ENCODE assay signal across 8 mouse cellular contexts in the genomic region with DNA sequence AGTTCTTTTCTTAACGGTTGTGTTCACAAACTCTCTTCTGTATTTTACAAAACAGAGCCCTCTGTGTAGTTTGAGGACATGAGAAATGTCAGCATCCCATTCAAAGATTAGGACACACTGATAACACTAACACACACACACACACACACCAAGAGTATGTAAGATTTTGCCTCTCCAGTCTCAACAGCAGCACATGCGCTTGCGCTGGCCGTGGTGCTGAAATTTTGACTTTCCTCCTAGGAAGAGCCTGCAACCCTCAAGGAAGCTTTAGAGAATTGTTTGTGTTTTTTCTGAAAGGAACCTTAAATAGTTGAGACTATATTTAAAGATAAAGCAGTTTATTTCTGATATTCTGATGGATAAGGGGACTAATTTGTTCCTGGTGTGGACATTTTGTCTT. TPM values are rescaled to one million over a fixed set of nuclear protein-coding genes. Genes with fewer than 3 reads are reported as not detected.
DNase-seq lines count a peak whose midpoint lies in the region; ATAC-seq and TF ChIP-seq lines count a peak whose summit lies in the region.

No protein-coding gene starts in this region.

- TF ChIP-seq EP300 in lung, postnatal 0 days (IDR thresholded peaks at IDR 0.05): no peak

- TF ChIP-seq CTCF in lung, postnatal 0 days (IDR thresholded peaks at IDR 0.05): no peak

- no peak for TF ChIP-seq POLR2A in limb, embryonic 14.5 days (IDR thresholded peaks at IDR 0.05; ENCODE audit: borderline replicate concordance, extremely low read depth, insufficient read depth, insufficient read length)

- WGBS in lung, postnatal 0 days: 10% methylated on average over 4 of the region's 4 CpGs
- whole genome bisulfite sequencing in limb, embryonic 14.5 days: 9% methylated on average over 4 of the region's 4 CpGs

- ATAC-seq in lung, postnatal 0 days: no peak
- ATAC-seq in limb, embryonic 14.5 days (ENCODE audit: low FRiP score, low read depth): 0 out of 2 replicates have a peak, but pooled peaks have one; percentile 55

- H3K9me3 ChIP-seq in lung, postnatal 0 days (ENCODE audit: low read length): no peaks in the 10 kb centered on the region
- H3K9me3 ChIP-seq in limb, embryonic 14.5 days (ENCODE audit: control insufficient read depth, low read length): no peaks in the 10 kb centered on the region

- DNase-seq in adrenal gland, adult (ENCODE audit: inconsistent age in 2 of 2, low spot score in 1 of 2): peak; percentile 24 to 65
- no peak for DNase-seq in adrenal gland, adult 8-10 months
- peak; percentile 78 for DNase-seq in lung, postnatal 0 days (ENCODE audit: low spot score)
- DNase-seq in lung, adult 18-20 months: no peak
- peak; percentile 52 for DNase-seq in c-Kit-positive CD71-positive TER-119-negative erythroid progenitor cells, embryonic 14.5 days (ENCODE audit: low read depth)
- DNase-seq in limb, embryonic 14.5 days (ENCODE audit: low spot score): peak; percentile 84
- no peak for DNase-seq in left cerebral cortex, adult 8-10 months (ENCODE audit: low spot score in 2 of 2)
- no peak for DNase-seq in layer of hippocampus, adult 9-10 months (ENCODE audit: low spot score)

- H3K4me1 ChIP-seq in lung, postnatal 0 days (ENCODE audit: insufficient read depth, low read depth, low read length): no peaks in the 10 kb centered on the region
- H3K4me1 ChIP-seq in limb, embryonic 14.5 days (ENCODE audit: control insufficient read depth, insufficient read depth, low read length): no peaks in the 10 kb centered on the region

- H3K9ac ChIP-seq in lung, postnatal 0 days (replicated peaks; ENCODE audit: low read depth): no peak overlapping the region
- no peak overlapping the region for H3K9ac ChIP-seq in limb, embryonic 14.5 days (ENCODE audit: low read depth, low read length, severe bottlenecking)

- H3K27me3 ChIP-seq in lung, postnatal 0 days (replicated peaks; ENCODE audit: insufficient read depth, low read length): peaks cover 23% of the 10 kb centered on the region
- peaks cover 30% of the 10 kb centered on the region for H3K27me3 ChIP-seq in limb, embryonic 14.5 days (ENCODE audit: control insufficient read depth, insufficient read depth, low read length)

- no peaks in the 10 kb centered on the region for H3K36me3 ChIP-seq in lung, postnatal 0 days (ENCODE audit: insufficient read depth, low read length)
- no peaks in the 10 kb centered on the region for H3K36me3 ChIP-seq in limb, embryonic 14.5 days (ENCODE audit: control insufficient read depth, insufficient read depth, low read length)

- no peak overlapping the region for H3K4me2 ChIP-seq in lung, postnatal 0 days (replicated peaks; ENCODE audit: low read depth, low read length)
- no peak overlapping the region for H3K4me2 ChIP-seq in limb, embryonic 14.5 days (replicated peaks; ENCODE audit: low read depth, low read length, severe bottlenecking)

- H3K4me3 ChIP-seq in lung, postnatal 0 days (ENCODE audit: low read depth, low read length): no peak overlapping the region
- H3K4me3 ChIP-seq in limb, embryonic 14.5 days (replicated peaks; ENCODE audit: low read length): no peak overlapping the region

- H3K27ac ChIP-seq in lung, postnatal 0 days (ENCODE audit: low read length): no peak overlapping the region
- no peak overlapping the region for H3K27ac ChIP-seq in limb, embryonic 14.5 days (replicated peaks; ENCODE audit: low read depth, low read length)

RNA-seq across cellular contexts. Expression of a gene that starts 14.0 kb away (rescaled TPM):
- 1 to 10 TPM in 1 of 4 experiments, under 1 TPM in 3; 0.13 to 1.0 (median 0.51) TPM for total RNA-seq in adrenal gland, adult 8-10 months (2022)
- 0.16 and 0.35 TPM in 2 replicates for polyA plus RNA-seq in lung, postnatal 0 days (2015; fragmentation: Nextera tagmentation; extraction: Ambion mirVana)
- 0.22 and 0.29 TPM in 2 replicates for polyA plus RNA-seq in limb, embryonic 14.5 days (2012; rRNA removed)
- polyA plus RNA-seq in limb, embryonic 14.5 days (2014; fragmentation: Nextera tagmentation; extraction: Ambion mirVana): 0.17 and 0.48 TPM in 2 replicates
- total RNA-seq in left cerebral cortex, adult 8-10 months (2022): under 1 TPM; 0.07 to 0.36 (median 0.13) TPM

Comparison
In these comparisons a context has a peak if more than half of its experiments do, and no peak if none do; other contexts are left out.
1. DNase-seq: peak in adrenal gland, adult (2 of 2), lung, postnatal 0 days (single experiment), c-Kit-positive CD71-positive TER-119-negative erythroid progenitor cells, embryonic 14.5 days (single experiment) and limb, embryonic 14.5 days (single experiment); none in adrenal gland, adult 8-10 months (single experiment), lung, adult 18-20 months (0 of 2), left cerebral cortex, adult 8-10 months (0 of 2) and layer of hippocampus, adult 9-10 months (single experiment).